Mouse (Mus musculus) liver, embryonic 11.5 days (tissue): Measurements from ENCODE around the gene Slc25a35. TPM values are rescaled to one million over a fixed set of nuclear protein-coding genes. Genes with fewer than 3 reads are reported as not detected.
A peak's percentile ranks its signal among the peaks of the same experiment; 100 is the strongest.
"Not testable (repeated sequence)": the region's sequence is repeated elsewhere in the genome, so short reads cannot be mapped to it uniquely, and the experiment has no call there.

Source experiments
- ATAC-seq: fragments of 200-750 bp; cut with Nextera tagmentation; replicated peaks from 2 replicates; pipeline ENCODE4 v1.8.0; 2017; ENCODE audit warnings: moderate number of reproducible peaks, mild to moderate bottlenecking, moderate TSS enrichment, moderate library complexity; ENCODE audit not compliant: low FRiP score
- DNase-seq: peaks from one replicate; pipeline ENCODE4 v3.0.0-alpha.2; 2017; ENCODE audit warnings: low spot score
- H3K27ac ChIP-seq: fragments of 300-500 bp; sonication (generic); 2 replicates; pipeline ENCODE4 v1.5.1; 2014; ENCODE audit warnings: mild to moderate bottlenecking, low read depth, low read length, control low read depth
- H3K27me3 ChIP-seq: fragments of 300-500 bp; sonication (generic); replicated peaks from 2 replicates; pipeline ENCODE4 v1.6.1; 2014; ENCODE audit warnings: low read length, mixed read lengths; ENCODE audit not compliant: control insufficient read depth, insufficient read depth
- H3K36me3 ChIP-seq: fragments of 300-500 bp; sonication (generic); 2 replicates; pipeline ENCODE4 v1.6.1; 2014; ENCODE audit warnings: mild to moderate bottlenecking, low read length, moderate library complexity, mixed read lengths; ENCODE audit not compliant: control insufficient read depth, insufficient read depth
- H3K4me1 ChIP-seq: fragments of 300-500 bp; sonication (generic); replicated peaks from 2 replicates; pipeline ENCODE4 v1.6.1; 2014; ENCODE audit warnings: low read length, mixed read lengths; ENCODE audit not compliant: control insufficient read depth, insufficient read depth
- H3K4me2 ChIP-seq: fragments of 300-500 bp; sonication (generic); 2 replicates; pipeline ENCODE4 v1.6.1; 2014; ENCODE audit warnings: mild to moderate bottlenecking, control low read depth, moderate library complexity
- H3K4me3 ChIP-seq: fragments of 300-500 bp; sonication (generic); 2 replicates; pipeline ENCODE4 v1.5.1; 2014; ENCODE audit warnings: low read depth, low read length, control low read depth
- H3K9ac ChIP-seq: fragments of 300-500 bp; sonication (generic); 2 replicates; pipeline ENCODE4 v1.6.1; 2014; ENCODE audit warnings: low read depth, low read length, control low read depth
- H3K9me3 ChIP-seq: fragments of 300-500 bp; sonication (generic); 2 replicates; pipeline ENCODE4 v1.6.1; 2016; ENCODE audit warnings: low read length, inconsistent platforms, mixed read lengths; ENCODE audit not compliant: control insufficient read depth
- WGBS: fragments of 180-500 bp; shearing (Covaris S2); extraction: QIAGEN DNeasy Blood & Tissue Kit; methylation state at CpG from one replicate; pipeline ENCODE4 v1.1.7; 2014; 5-methylcytosine and 5-hydroxymethylcytosine counted together
- polyA plus RNA-seq: library from polyadenylated mRNA; unstranded; fragments of >200 nt; fragmentation: Nextera tagmentation; extraction: Ambion mirVana; gene quantifications from 2 replicates; pipeline ENCODE4 v1.2.1, GENCODE M21; 2014

Gene Slc25a35
- polyA plus RNA-seq, 1 experiment from 2014 or later = 1.4 TPM

- DNase-seq, H3K27ac ChIP-seq, H3K9ac ChIP-seq, H3K9me3 ChIP-seq, ATAC-seq, H3K27me3 ChIP-seq: not testable (repeated sequence)
- Histone ChIP-seq H3K36me3 (peaks cover 13% of the 10 kb centered on the region; the same call in 1 of the 2 replicates), H3K4me2 (peak overlapping the region; percentile 85), H3K4me1 (peaks cover 17% of the 10 kb centered on the region), H3K4me3 (peak overlapping the region; percentile 80)
Observed at GRCm38 (mm10) chr11:69006575-69006974, 38.6 kb downstream of the Slc25a35 start.

GRCm38 (mm10) chr11:69008182-69009121 lies 40.5 kb downstream of the Slc25a35 start, which contains the start of gene Pfas:
Gene Pfas, minus strand, starts transcription at chr11:69008460.
- H3K4me2 ChIP-seq = peak within 1 kb of the TSS; percentile 85
- peak within 1 kb of the TSS; percentile 80 for H3K4me3 ChIP-seq
- peaks cover 20% of the 10 kb centered on the region for H3K4me1 ChIP-seq
- ATAC-seq (peak; percentile 80), DNase-seq (peak; percentile 98)
- peak within 1 kb of the TSS; percentile 72; the same call in 1 of the 2 replicates for H3K27ac ChIP-seq
- H3K9ac ChIP-seq = peak within 1 kb of the TSS; percentile 89
- WGBS = 8% methylated on average over 38 of the region's 38 CpGs
- H3K9me3 ChIP-seq = no peaks in the 10 kb centered on the region
- H3K27me3 ChIP-seq = no peaks in the 10 kb centered on the region
- H3K36me3 ChIP-seq = peaks cover 2% of the 10 kb centered on the region; the same call in 1 of the 2 replicates

GRCm38 (mm10) chr11:69009508-69009907 lies 41.6 kb downstream of the Slc25a35 start:
- ATAC-seq = no peak
- H3K27ac ChIP-seq = no peak overlapping the region

GRCm38 (mm10) chr11:69010400-69011323 lies 42.7 kb downstream of the Slc25a35 start:
- Histone ChIP-seq H3K36me3 (no peaks in the 10 kb centered on the region), H3K9me3 (no peaks in the 10 kb centered on the region), H3K4me3 (peak overlapping the region; percentile 58), H3K9ac (no peak overlapping the region), H3K27me3 (no peaks in the 10 kb centered on the region), H3K27ac (peak overlapping the region; percentile 99; the same call in 1 of the 2 replicates), H3K4me1 (peaks cover 17% of the 10 kb centered on the region), H3K4me2 (peak overlapping the region; percentile 88)
- DNase-seq (no peak), ATAC-seq (no peak)
- 80% methylated on average over 15 of the region's 15 CpGs for WGBS

More at GRCm38 (mm10) chr11:69009508-69009907, 41.6 kb downstream of the Slc25a35 start:
- no peak overlapping the region for H3K4me2 ChIP-seq
- no peak overlapping the region for H3K9ac ChIP-seq
- H3K27me3 ChIP-seq = no peaks in the 10 kb centered on the region
- no peak for DNase-seq
- 92% methylated on average over 1 of the region's 1 CpGs for WGBS
- no peaks in the 10 kb centered on the region for H3K9me3 ChIP-seq
- no peaks in the 10 kb centered on the region for H3K36me3 ChIP-seq
- peaks cover 20% of the 10 kb centered on the region for H3K4me1 ChIP-seq
- H3K4me3 ChIP-seq = no peak overlapping the region

- Histone ChIP-seq H3K4me1 (peaks cover 14% of the 10 kb centered on the region), H3K9ac (peak overlapping the region; percentile 76), H3K4me2 (peak overlapping the region; percentile 88), H3K27ac (peak overlapping the region; percentile 99), H3K4me3 (peak overlapping the region; percentile 58)
- H3K27me3 ChIP-seq, H3K9me3 ChIP-seq, ATAC-seq, DNase-seq, H3K36me3 ChIP-seq: not testable (repeated sequence)
- WGBS = 63% methylated on average over 2 of the region's 2 CpGs
Observed at GRCm38 (mm10) chr11:69011445-69011844, 43.5 kb downstream of the Slc25a35 start.

GRCm38 (mm10) chr11:69012071-69012601 lies 44.2 kb downstream of the Slc25a35 start:
- no peaks in the 10 kb centered on the region for H3K27me3 ChIP-seq
- peak overlapping the region; percentile 88 for H3K4me2 ChIP-seq
- DNase-seq (peak; percentile 83), ATAC-seq (peak; percentile 76)
- H3K4me1 ChIP-seq = peaks cover 15% of the 10 kb centered on the region
- no peaks in the 10 kb centered on the region for H3K36me3 ChIP-seq
- H3K27ac ChIP-seq = peak overlapping the region; percentile 99
- WGBS = 2% methylated on average over 18 of the region's 18 CpGs
- no peaks in the 10 kb centered on the region for H3K9me3 ChIP-seq
- H3K9ac ChIP-seq = peak overlapping the region; percentile 76
- H3K4me3 ChIP-seq = peak overlapping the region; percentile 58

- peaks cover 11% of the 10 kb centered on the region for H3K4me1 ChIP-seq
- H3K4me3 ChIP-seq = peak within 1 kb of the TSS; percentile 70
- H3K27me3 ChIP-seq = no peaks in the 10 kb centered on the region
- H3K27ac ChIP-seq = peak within 1 kb of the TSS; percentile 96
- H3K9ac ChIP-seq = peak within 1 kb of the TSS; percentile 86
- DNase-seq = peak; percentile 88
- WGBS = under 1% methylated on average over 38 of the region's 38 CpGs
- no peaks in the 10 kb centered on the region for H3K36me3 ChIP-seq
- ATAC-seq = peak; percentile 92
- H3K4me2 ChIP-seq = peak within 1 kb of the TSS; percentile 93
- H3K9me3 ChIP-seq = no peaks in the 10 kb centered on the region
Observed at GRCm38 (mm10) chr11:69015644-69016441, 47.9 kb downstream of the Slc25a35 start, which contains the start of gene Ctc1. Gene Ctc1, plus strand, starts transcription at chr11:69015911.
